Mouse (Mus musculus) midbrain, postnatal 0 days (tissue): ENCODE data around the gene Psmb4. TPM values are rescaled to one million over a fixed set of nuclear protein-coding genes. Genes with fewer than 3 reads are reported as not detected.
A peak's percentile ranks its signal among the peaks of the same experiment; 100 is the strongest.
"Not testable (repeated sequence)": the region's sequence is repeated elsewhere in the genome, so short reads cannot be mapped to it uniquely, and the experiment has no call there.

Source experiments
- ATAC-seq: fragments of 200-750 bp; cut with Nextera tagmentation; 2 replicates; pipeline ENCODE4 v1.8.0; 2017; ENCODE audit warnings: moderate number of reproducible peaks, mild to moderate bottlenecking, moderate TSS enrichment, moderate library complexity; ENCODE audit not compliant: low FRiP score
- DNase-seq: peaks from one replicate; pipeline ENCODE4 v3.0.0-alpha.2; 2015; ENCODE audit warnings: low spot score
- H3K27ac ChIP-seq: fragments of 300-500 bp; sonication (generic); 2 replicates; pipeline ENCODE4 v1.5.1; 2014; ENCODE audit warnings: low read depth, mild to moderate bottlenecking, low read length, mixed read lengths
- H3K27me3 ChIP-seq: fragments of 300-500 bp; sonication (generic); 2 replicates; pipeline ENCODE4 v1.6.1; 2014; ENCODE audit warnings: low read length, control low read depth, mixed read lengths; ENCODE audit not compliant: insufficient read depth
- H3K36me3 ChIP-seq: fragments of 300-500 bp; sonication (generic); 2 replicates; pipeline ENCODE4 v1.6.1; 2014; ENCODE audit warnings: low read length, control low read depth, mixed read lengths; ENCODE audit not compliant: insufficient read depth
- H3K4me1 ChIP-seq: fragments of 300-500 bp; sonication (generic); 2 replicates; pipeline ENCODE4 v1.6.1; 2014; ENCODE audit warnings: mild to moderate bottlenecking, control low read depth, antibody characterized with exemption, low read length, mixed read lengths; ENCODE audit not compliant: insufficient read depth
- H3K4me2 ChIP-seq: fragments of 300-500 bp; sonication (generic); 2 replicates; pipeline ENCODE4 v1.6.1; 2014; ENCODE audit warnings: low read depth, mild to moderate bottlenecking, low read length, mixed read lengths; ENCODE audit not compliant: poor library complexity, severe bottlenecking
- H3K4me3 ChIP-seq: fragments of 300-500 bp; sonication (generic); 2 replicates; pipeline ENCODE4 v1.5.1; 2014; ENCODE audit warnings: low read depth, mild to moderate bottlenecking, low read length, moderate library complexity
- H3K9ac ChIP-seq: fragments of 300-500 bp; sonication (generic); replicated peaks from 2 replicates; pipeline ENCODE4 v1.6.1; 2014; ENCODE audit warnings: mild to moderate bottlenecking, low read length, moderate library complexity, mixed read lengths; ENCODE audit not compliant: poor library complexity, severe bottlenecking
- H3K9me3 ChIP-seq: fragments of 300-500 bp; sonication (generic); 2 replicates; pipeline ENCODE4 v1.6.1; 2016; ENCODE audit warnings: low read length, control low read depth
- CTCF ChIP-seq: IDR thresholded peaks from 2 replicates; pipeline ENCODE4 v1.5.1; 2016; ENCODE audit warnings: antibody characterized with exemption, mild to moderate bottlenecking
- WGBS: fragments of 180-500 bp; shearing (Covaris S2); extraction: QIAGEN DNeasy Blood & Tissue Kit; methylation state at CpG from one replicate; pipeline ENCODE4 v1.1.7; 2014; 5-methylcytosine and 5-hydroxymethylcytosine counted together
- polyA plus RNA-seq: library from polyadenylated mRNA; unstranded; fragments of >200 nt; fragmentation: Nextera tagmentation; extraction: Ambion mirVana; gene quantifications from 2 replicates; pipeline ENCODE4 v1.2.1, GENCODE M21; 2015
- total RNA-seq: library from RNA; depleted of rRNA; stranded (reverse); fragments of >200 nt; gene quantifications from 2 replicates; pipeline ENCODE4 v1.2.3, GENCODE M21; 2014; rRNA removed

The Psmb4 gene
- total RNA-seq, result 270 and 309 TPM in 2 replicates
- 358 and 362 TPM in 2 replicates for polyA plus RNA-seq

- peak within 1 kb of the TSS; percentile 58 for H3K4me2 ChIP-seq
- peak; percentile 96 for DNase-seq
- peak; percentile 89 for ATAC-seq
- H3K9ac ChIP-seq, result peak within 1 kb of the TSS; percentile 96
- H3K9me3 ChIP-seq, result no peaks in the 10 kb centered on the region
- TF ChIP-seq CTCF, result no peak
- 1% methylated on average over 61 of the region's 61 CpGs for WGBS
- H3K27ac ChIP-seq, result peak within 1 kb of the TSS; percentile 86
- peaks cover 8% of the 10 kb centered on the region for H3K4me1 ChIP-seq
- H3K27me3 ChIP-seq, result no peaks in the 10 kb centered on the region
- peak within 1 kb of the TSS; percentile 86 for H3K4me3 ChIP-seq
- peaks cover 29% of the 10 kb centered on the region for H3K36me3 ChIP-seq
These were observed at the start of gene Psmb4 for GRCm38 (mm10) chr3:94886316-94887224. TSS of gene Psmb4 (minus strand) at chr3:94886961.

GRCm38 (mm10) chr3:94936147-94936546 lies 49.4 kb upstream of the Psmb4 start:
- not testable (repeated sequence) for H3K4me3 ChIP-seq, H3K4me1 ChIP-seq, H3K27me3 ChIP-seq, DNase-seq, H3K4me2 ChIP-seq, ATAC-seq, H3K36me3 ChIP-seq, H3K27ac ChIP-seq, H3K9ac ChIP-seq, H3K9me3 ChIP-seq
- 81% methylated on average over 5 of the region's 5 CpGs for WGBS

GRCm38 (mm10) chr3:94935332-94935731 lies 48.6 kb upstream of the Psmb4 start:
- H3K27me3 ChIP-seq, H3K9ac ChIP-seq, H3K4me3 ChIP-seq, H3K27ac ChIP-seq, H3K36me3 ChIP-seq, H3K4me2 ChIP-seq, ATAC-seq, H3K9me3 ChIP-seq, DNase-seq, H3K4me1 ChIP-seq: not testable (repeated sequence)
- 92% methylated on average over 3 of the region's 3 CpGs for WGBS

GRCm38 (mm10) chr3:94934564-94934963 lies 47.8 kb upstream of the Psmb4 start:
- 95% methylated on average over 3 of the region's 3 CpGs for WGBS
- not testable (repeated sequence) for H3K27me3 ChIP-seq, H3K36me3 ChIP-seq

GRCm38 (mm10) chr3:94933604-94934003 lies 46.8 kb upstream of the Psmb4 start:
- WGBS, result no CpG with 5 or more reads among the region's 2 CpGs
- not testable (repeated sequence) for H3K27me3 ChIP-seq, H3K36me3 ChIP-seq, ATAC-seq, H3K9ac ChIP-seq, H3K4me3 ChIP-seq, H3K4me1 ChIP-seq, H3K4me2 ChIP-seq, H3K27ac ChIP-seq, DNase-seq, H3K9me3 ChIP-seq

More at GRCm38 (mm10) chr3:94934564-94934963, 47.8 kb upstream of the Psmb4 start:
- not testable (repeated sequence) for H3K9me3 ChIP-seq, DNase-seq, H3K27ac ChIP-seq, H3K4me2 ChIP-seq, H3K4me1 ChIP-seq, H3K4me3 ChIP-seq, ATAC-seq, H3K9ac ChIP-seq
